ENCODE assay signal across 20 mouse cellular contexts in the genomic region with DNA sequence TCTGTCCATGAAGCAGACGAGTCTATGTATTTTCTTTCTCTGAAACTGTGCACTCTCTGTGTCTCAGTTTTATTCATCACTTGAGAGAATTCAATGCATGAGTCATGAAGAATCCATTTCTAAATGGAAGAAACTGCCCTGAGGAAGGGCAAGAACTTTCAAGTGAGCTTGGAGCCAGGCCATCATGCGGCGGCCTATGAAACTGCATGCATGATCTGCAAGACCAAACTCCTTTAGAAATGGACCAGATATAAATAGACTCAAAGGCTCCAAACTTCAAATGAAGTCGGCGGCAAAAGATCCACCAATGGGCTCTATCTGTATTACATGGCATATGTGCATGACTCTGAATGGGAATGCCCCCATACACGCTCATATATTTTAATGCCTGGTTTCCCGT.
DNase-seq lines count a peak whose midpoint lies in the region; TF ChIP-seq lines count a peak whose summit lies in the region.
"Had no signal": no experiment of that assay in that cellular context is flagged by ENCODE, and none has a peak within 500 bp of the region (broad histone marks: within the 10 kb centered on the region; RNA-seq: fewer than 3 reads in every experiment).

No protein-coding gene starts in this region.

- no peak for TF ChIP-seq CTCF in heart, adult 2 months (IDR thresholded peaks at IDR 0.05)
- no peak for TF ChIP-seq CTCF in embryonic fibroblast, embryonic 13.5 days (IDR thresholded peaks at IDR 0.05; ENCODE audit: borderline replicate concordance, insufficient read depth, low read length)

- no peaks in the 10 kb centered on the region; the same call in 1 of the 2 replicates for H3K36me3 ChIP-seq in heart, adult 2 months (ENCODE audit: control insufficient read depth, insufficient read depth, low read length)
- H3K36me3 ChIP-seq: embryonic facial prominence, embryonic 13.5 days; embryonic facial prominence, embryonic 15.5 days; forebrain, embryonic 15.5 days had no signal

- no peak overlapping the region for H3K27ac ChIP-seq in heart, adult 2 months
- H3K27ac ChIP-seq in embryonic fibroblast, embryonic 13.5 days (ENCODE audit: insufficient read depth, low read length): peak overlapping the region; percentile 72
- H3K27ac ChIP-seq: embryonic facial prominence, embryonic 13.5 days; embryonic facial prominence, embryonic 15.5 days; forebrain, embryonic 13.5 days; forebrain, embryonic 15.5 days had no signal

- no peak for TF ChIP-seq EP300 in heart, adult 2 months (IDR thresholded peaks at IDR 0.05; ENCODE audit: insufficient read depth, low read depth, low read length)

- no peak for TF ChIP-seq POLR2A in heart, adult 2 months (IDR thresholded peaks at IDR 0.05; ENCODE audit: insufficient read depth, low read depth, low read length)
- TF ChIP-seq POLR2A in embryonic fibroblast, embryonic 13.5 days (IDR thresholded peaks at IDR 0.05; ENCODE audit: low read depth, low read length): no peak

- no peak overlapping the region for H3K9ac ChIP-seq in heart, adult 2 months (ENCODE audit: low read depth, low read length)
- H3K9ac ChIP-seq: embryonic facial prominence, embryonic 13.5 days; embryonic facial prominence, embryonic 15.5 days; forebrain, embryonic 13.5 days; forebrain, embryonic 15.5 days; forebrain, postnatal 0 days had no signal

- H3K27me3 ChIP-seq in heart, adult 2 months (ENCODE audit: control insufficient read depth, insufficient read depth, low read length): no peaks in the 10 kb centered on the region
- H3K27me3 ChIP-seq: embryonic facial prominence, embryonic 13.5 days; embryonic facial prominence, embryonic 15.5 days; forebrain, embryonic 13.5 days; forebrain, embryonic 15.5 days; Patski had no signal

- intact Hi-C loops in heart, adult 2 months (cut with DNase I): no loop called here

- H3K79me2 ChIP-seq in heart, adult 2 months (replicated peaks; ENCODE audit: control insufficient read depth, insufficient read depth, low read length): no peaks in the 10 kb centered on the region

- peak; percentile 63 for DNase-seq in heart, adult 11 months
- DNase-seq in heart, adult 2 months: no peak
- DNase-seq in kidney, postnatal 25 days: no peak
- DNase-seq in thymus, postnatal 14 days: no peak
- DNase-seq: adrenal gland, adult 8-10 months; adrenal gland, postnatal 14 days; adrenal gland, postnatal 36 days; cerebellum, adult 11-12 months; cerebellum, adult 8-10 months; cerebellum, adult 9-11 months; cerebellum, postnatal 14 days; cerebellum, postnatal 36 days; embryo, embryonic 11 days; forebrain, postnatal 0 days had no signal

- no peaks in the 10 kb centered on the region for H3K4me1 ChIP-seq in heart, adult 2 months (ENCODE audit: control insufficient read depth, insufficient read depth, low read length)
- H3K4me1 ChIP-seq in embryonic fibroblast, embryonic 13.5 days (ENCODE audit: control insufficient read depth, insufficient read depth, low read length): peaks cover 8% of the 10 kb centered on the region; the same call in 1 of the 2 replicates
- H3K4me1 ChIP-seq: embryonic facial prominence, embryonic 13.5 days; embryonic facial prominence, embryonic 15.5 days had no signal

- no peak overlapping the region for H3K4me3 ChIP-seq in heart, adult 2 months
- no peak overlapping the region for H3K4me3 ChIP-seq in embryonic fibroblast, embryonic 13.5 days (ENCODE audit: insufficient read depth, low read length)
- H3K4me3 ChIP-seq: embryonic facial prominence, embryonic 13.5 days; embryonic facial prominence, embryonic 15.5 days; forebrain, embryonic 13.5 days; forebrain, embryonic 15.5 days had no signal

- whole genome bisulfite sequencing in heart, adult 2 months: 96% methylated on average over 7 of the region's 7 CpGs
